In genomic region chr15:11774717-11775116, GRCm38 (mm10) we compare ENCODE assay signal across 25 mouse cellular contexts.
A peak's percentile ranks its signal among the peaks of the same experiment; 100 is the strongest.
DNase-seq lines count a peak whose midpoint lies in the region; ATAC-seq lines count a peak whose summit lies in the region.
"Had no signal": no experiment of that assay in that cellular context is flagged by ENCODE, and none has a peak within 500 bp of the region (broad histone marks: within the 10 kb centered on the region; RNA-seq: fewer than 3 reads in every experiment).

No protein-coding gene starts in this region.

- ATAC-seq in embryonic facial prominence, embryonic 11.5 days (replicated peaks; ENCODE audit: insufficient number of reproducible peaks, low FRiP score, low TSS enrichment, low read depth): no peak
- ATAC-seq in limb, embryonic 13.5 days (ENCODE audit: low FRiP score, low read depth): peak; percentile 54
- no peak for ATAC-seq in erythroid progenitor cell, adult 5-6 weeks (replicated peaks; ENCODE audit: low FRiP score, poor library complexity, severe bottlenecking)
- ATAC-seq: CD4-positive, CD25-positive, alpha-beta regulatory T cell, adult 4 months; forebrain, embryonic 13.5 days; forebrain, postnatal 0 days; intestine, embryonic 16.5 days had no signal

- no peaks in the 10 kb centered on the region for H3K9me3 ChIP-seq in embryonic facial prominence, embryonic 11.5 days (replicated peaks; ENCODE audit: control insufficient read depth, low read length)
- no peaks in the 10 kb centered on the region for H3K9me3 ChIP-seq in limb, embryonic 13.5 days
- H3K9me3 ChIP-seq: embryonic facial prominence, embryonic 12.5 days; forebrain, embryonic 13.5 days; G1E; heart, embryonic 10.5 days; hindbrain, embryonic 13.5 days had no signal

- no peaks in the 10 kb centered on the region for H3K4me1 ChIP-seq in embryonic facial prominence, embryonic 11.5 days (ENCODE audit: control insufficient read depth, insufficient read depth, low read length)
- H3K4me1 ChIP-seq in limb, embryonic 13.5 days: 0 out of 2 replicates have a peak, but pooled peaks cover 4% of the 10 kb centered on the region
- H3K4me1 ChIP-seq: forebrain, embryonic 13.5 days; heart, embryonic 10.5 days; hindbrain, embryonic 13.5 days had no signal

- WGBS in embryonic facial prominence, embryonic 11.5 days: 13% methylated on average over 5 of the region's 5 CpGs
- WGBS in limb, embryonic 13.5 days: 8% methylated on average over 5 of the region's 5 CpGs

- H3K9ac ChIP-seq in embryonic facial prominence, embryonic 11.5 days (replicated peaks; ENCODE audit: low read length): no peak overlapping the region
- no peak overlapping the region for H3K9ac ChIP-seq in limb, embryonic 13.5 days
- H3K9ac ChIP-seq: embryonic facial prominence, embryonic 12.5 days; forebrain, embryonic 13.5 days; forebrain, postnatal 0 days; hindbrain, embryonic 13.5 days had no signal

- peak; percentile 59 for DNase-seq in embryo, embryonic 10 days (ENCODE audit: low spot score)
- DNase-seq in embryo, embryonic 9.5 days (ENCODE audit: extremely low spot score): no peak
- peak; percentile 64 for DNase-seq in embryo, embryonic 10.5 days (ENCODE audit: low spot score)
- peak; percentile 80 for DNase-seq in embryonic facial prominence, embryonic 11.5 days (ENCODE audit: low spot score)
- DNase-seq in heart, adult 8-10 months (ENCODE audit: low spot score): no peak
- no peak for DNase-seq in MN1 (ENCODE audit: low spot score)
- DNase-seq: adrenal gland, postnatal 10 days; B cell, adult 2 months; cerebellum, adult 11-12 months; cerebellum, adult 9-10 months; cerebellum, postnatal 36 days; forebrain, postnatal 0 days; gastrocnemius, postnatal 36 days; heart, adult 11 months; heart, postnatal 10 days; heart, postnatal 4 days had no signal

- H3K27ac ChIP-seq in embryonic facial prominence, embryonic 11.5 days (replicated peaks; ENCODE audit: low read depth, low read length): no peak overlapping the region
- no peak overlapping the region for H3K27ac ChIP-seq in limb, embryonic 13.5 days
- H3K27ac ChIP-seq: embryonic facial prominence, embryonic 12.5 days; forebrain, embryonic 13.5 days; heart, embryonic 10.5 days; hindbrain, embryonic 13.5 days had no signal

- no peaks in the 10 kb centered on the region for H3K27me3 ChIP-seq in embryonic facial prominence, embryonic 11.5 days (ENCODE audit: control insufficient read depth, insufficient read depth, low read length)
- H3K27me3 ChIP-seq in limb, embryonic 13.5 days: no peaks in the 10 kb centered on the region
- H3K27me3 ChIP-seq: embryonic facial prominence, embryonic 12.5 days; forebrain, embryonic 13.5 days; hindbrain, embryonic 13.5 days had no signal

- no peaks in the 10 kb centered on the region for H3K36me3 ChIP-seq in embryonic facial prominence, embryonic 11.5 days (replicated peaks; ENCODE audit: control insufficient read depth, insufficient read depth, low read depth, low read length)
- no peaks in the 10 kb centered on the region for H3K36me3 ChIP-seq in limb, embryonic 13.5 days
- H3K36me3 ChIP-seq: embryonic facial prominence, embryonic 12.5 days; G1E; heart, embryonic 10.5 days; hindbrain, embryonic 13.5 days had no signal

- H3K4me3 ChIP-seq in embryonic facial prominence, embryonic 11.5 days (ENCODE audit: low read depth, low read length): no peak overlapping the region
- H3K4me3 ChIP-seq in limb, embryonic 13.5 days: no peak overlapping the region
- H3K4me3 ChIP-seq: embryonic facial prominence, embryonic 12.5 days; forebrain, embryonic 13.5 days; heart, embryonic 10.5 days; hindbrain, embryonic 13.5 days had no signal

- H3K4me2 ChIP-seq in embryonic facial prominence, embryonic 11.5 days (ENCODE audit: low read depth, low read length): no peak overlapping the region
- H3K4me2 ChIP-seq in limb, embryonic 13.5 days (replicated peaks): no peak overlapping the region
- H3K4me2 ChIP-seq: embryonic facial prominence, embryonic 12.5 days; forebrain, embryonic 13.5 days; hindbrain, embryonic 13.5 days had no signal

Comparison
In these comparisons a context has a peak if more than half of its experiments do, and no peak if none do; other contexts are left out.
1. DNase-seq: peak in embryo, embryonic 10 days (single experiment), embryo, embryonic 10.5 days (single experiment) and embryonic facial prominence, embryonic 11.5 days (single experiment); none in embryo, embryonic 9.5 days (single experiment), heart, adult 8-10 months (single experiment) and MN1 (single experiment).